Mouse (Mus musculus): Measurements from ENCODE around the gene Grm7.

DNA sequence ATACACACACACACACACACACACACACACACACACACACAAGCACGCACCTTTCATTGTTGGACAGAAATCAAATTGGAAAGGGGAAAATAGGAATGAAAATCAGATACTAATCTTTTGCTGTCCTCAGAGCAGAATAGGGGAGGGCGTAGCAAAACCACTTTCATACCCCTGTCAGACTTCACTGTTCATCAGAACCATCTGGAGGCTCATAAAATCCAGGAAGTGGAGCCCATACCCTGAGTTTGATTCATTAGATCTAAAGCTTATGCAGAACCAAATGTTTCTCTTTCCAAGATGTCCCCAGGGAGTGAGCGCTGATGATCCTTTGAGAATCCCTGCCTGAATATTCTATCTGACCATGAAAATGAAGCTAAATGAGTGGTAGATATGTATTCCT lies 611.6 kb downstream of the Grm7 start:
- TF ChIP-seq CTCF (IDR thresholded peaks at IDR 0.05; ENCODE audit: borderline replicate concordance, insufficient read depth, low read length): no peak
- TF ChIP-seq POLR2A (IDR thresholded peaks at IDR 0.05; ENCODE audit: low read depth, low read length): no peak
